In genomic region chr2:174932137-174933012, GRCm38 (mm10) we compare ENCODE assay signal across 8 mouse cellular contexts.
DNase-seq lines count a peak whose midpoint lies in the region; ATAC-seq lines count a peak whose summit lies in the region.

No protein-coding gene starts in this region.

- no peak overlapping the region for H3K4me2 ChIP-seq in intestine, embryonic 16.5 days (ENCODE audit: low read depth, low read length)
- H3K4me2 ChIP-seq in midbrain, embryonic 11.5 days, result no peak overlapping the region

- H3K27ac ChIP-seq in intestine, embryonic 16.5 days (ENCODE audit: low read length), result no peak overlapping the region
- no peak overlapping the region for H3K27ac ChIP-seq in midbrain, embryonic 11.5 days (ENCODE audit: low read depth, low read length)

- H3K36me3 ChIP-seq in intestine, embryonic 16.5 days (ENCODE audit: control insufficient read depth, insufficient read depth, low read length), result no peaks in the 10 kb centered on the region
- H3K36me3 ChIP-seq in midbrain, embryonic 11.5 days (ENCODE audit: control insufficient read depth, insufficient read depth, low read length), result no peaks in the 10 kb centered on the region

- H3K9ac ChIP-seq in intestine, embryonic 16.5 days (ENCODE audit: low read depth, low read length), result no peak overlapping the region
- H3K9ac ChIP-seq in midbrain, embryonic 11.5 days (ENCODE audit: low read length), result no peak overlapping the region

- peak; percentile 86 for DNase-seq in adrenal gland, adult 2 months
- peak; percentile 92 for DNase-seq in embryo, embryonic 10.5 days (ENCODE audit: low spot score)
- peak; percentile 78 for DNase-seq in gastrocnemius, postnatal 14 days
- peak; percentile 89 to 95 for DNase-seq in left cerebral cortex, postnatal 14 days (ENCODE audit: low spot score in 2 of 2)
- DNase-seq in midbrain, embryonic 11.5 days (ENCODE audit: low spot score, missing footprints), result peak; percentile 99
- DNase-seq in right cerebral cortex, postnatal 4 days, result peak; percentile 88
- DNase-seq in urinary bladder, postnatal 4 days (ENCODE audit: low spot score in 2 of 2), result peak; percentile 77 to 79

- no peaks in the 10 kb centered on the region for H3K4me1 ChIP-seq in intestine, embryonic 16.5 days (ENCODE audit: control insufficient read depth, insufficient read depth, low read length)
- H3K4me1 ChIP-seq in midbrain, embryonic 11.5 days (ENCODE audit: control insufficient read depth, insufficient read depth, low read length), result no peaks in the 10 kb centered on the region

- ATAC-seq in intestine, embryonic 16.5 days, result peak; percentile 68
- ATAC-seq in midbrain, embryonic 11.5 days (ENCODE audit: low FRiP score), result peak; percentile 78

- H3K9me3 ChIP-seq in intestine, embryonic 16.5 days (ENCODE audit: control insufficient read depth, low read length), result no peaks in the 10 kb centered on the region
- H3K9me3 ChIP-seq in midbrain, embryonic 11.5 days (ENCODE audit: control insufficient read depth, low read length), result no peaks in the 10 kb centered on the region

- H3K27me3 ChIP-seq in intestine, embryonic 16.5 days (replicated peaks; ENCODE audit: control insufficient read depth, insufficient read depth, low read length), result no peaks in the 10 kb centered on the region
- H3K27me3 ChIP-seq in midbrain, embryonic 11.5 days (ENCODE audit: control insufficient read depth, insufficient read depth, low read length), result no peaks in the 10 kb centered on the region

- no peak overlapping the region for H3K4me3 ChIP-seq in intestine, embryonic 16.5 days (ENCODE audit: low read length)
- H3K4me3 ChIP-seq in midbrain, embryonic 11.5 days (ENCODE audit: low read depth, low read length), result no peak overlapping the region

- intact Hi-C loops in gastrocnemius, postnatal 14 days (cut with DNase I; ENCODE audit: low total_unique reads), result no loop called here
- intact Hi-C loops in left cerebral cortex, postnatal 14 days (cut with DNase I), result no loop called here

- WGBS in intestine, embryonic 16.5 days, result 33% methylated on average over 20 of the region's 20 CpGs
- 39% methylated on average over 20 of the region's 20 CpGs for WGBS in midbrain, embryonic 11.5 days
